Comparison of ENCODE assay signal across 9 mouse cellular contexts in genomic region chr16:49441225-49441624, GRCm38 (mm10).
DNase-seq lines count a peak whose midpoint lies in the region; ATAC-seq and TF ChIP-seq lines count a peak whose summit lies in the region.
"Had no signal": no experiment of that assay in that cellular context is flagged by ENCODE, and none has a peak within 500 bp of the region (broad histone marks: within the 10 kb centered on the region; RNA-seq: fewer than 3 reads in every experiment).

No protein-coding gene starts in this region.

- no peaks in the 10 kb centered on the region for H3K36me3 ChIP-seq in liver, postnatal 0 days (replicated peaks; ENCODE audit: insufficient read depth, low read length)
- H3K36me3 ChIP-seq in liver, embryonic 11.5 days (ENCODE audit: control insufficient read depth, insufficient read depth, low read length) = no peaks in the 10 kb centered on the region

- H3K9ac ChIP-seq in liver, postnatal 0 days (replicated peaks) = no peak overlapping the region
- no peak overlapping the region for H3K9ac ChIP-seq in liver, embryonic 11.5 days (ENCODE audit: low read depth, low read length)

- WGBS in liver, postnatal 0 days (ENCODE audit: insufficient replicate concordance) = 67% methylated on average over 1 of the region's 1 CpGs
- WGBS in liver, embryonic 11.5 days = 69% methylated on average over 1 of the region's 1 CpGs

- peak; percentile 48 to 60 for DNase-seq in cerebellum, postnatal 10 days
- no peak for DNase-seq in cerebellum, adult 11 months
- peak; percentile 14 for DNase-seq in liver, postnatal 0 days
- no peak for DNase-seq in liver, embryonic 11.5 days (ENCODE audit: low spot score)
- peak; percentile 11 for DNase-seq in WW6 (ENCODE audit: low read depth, low spot score)
- no peak for DNase-seq in cerebellum, adult 18-20 months
- DNase-seq in gastrocnemius, postnatal 36 days = no peak
- DNase-seq: gastrocnemius, postnatal 14 days had no signal

- H3K4me2 ChIP-seq in liver, postnatal 0 days (ENCODE audit: low read depth, low read length) = no peak overlapping the region
- no peak overlapping the region for H3K4me2 ChIP-seq in liver, embryonic 11.5 days

- intact Hi-C loops in gastrocnemius, postnatal 36 days (cut with DNase I) = no loop called here

- no peaks in the 10 kb centered on the region for H3K4me1 ChIP-seq in liver, postnatal 0 days (ENCODE audit: insufficient read depth)
- H3K4me1 ChIP-seq in liver, embryonic 11.5 days (replicated peaks; ENCODE audit: control insufficient read depth, insufficient read depth, low read length) = no peaks in the 10 kb centered on the region

- no peak for TF ChIP-seq EP300 in liver, postnatal 0 days (IDR thresholded peaks at IDR 0.05; ENCODE audit: low read depth)

- no peaks in the 10 kb centered on the region for H3K9me3 ChIP-seq in liver, postnatal 0 days (ENCODE audit: low read length)
- no peaks in the 10 kb centered on the region for H3K9me3 ChIP-seq in liver, embryonic 11.5 days (ENCODE audit: control insufficient read depth, low read length)

- no peak for ATAC-seq in liver, postnatal 0 days
- ATAC-seq in liver, embryonic 11.5 days (replicated peaks; ENCODE audit: low FRiP score) = no peak
- ATAC-seq in megakaryocyte-erythroid progenitor cell, adult 5-6 weeks (replicated peaks; ENCODE audit: low FRiP score, low TSS enrichment, poor library complexity, severe bottlenecking) = peak; percentile 55; the same call in 1 of the 2 replicates

- H3K4me3 ChIP-seq in liver, postnatal 0 days (ENCODE audit: low read depth, low read length) = no peak overlapping the region
- H3K4me3 ChIP-seq in liver, embryonic 11.5 days (ENCODE audit: low read depth, low read length) = no peak overlapping the region

- no peaks in the 10 kb centered on the region for H3K27me3 ChIP-seq in liver, postnatal 0 days (ENCODE audit: insufficient read depth, low read length)
- H3K27me3 ChIP-seq in liver, embryonic 11.5 days (replicated peaks; ENCODE audit: control insufficient read depth, insufficient read depth, low read length) = no peaks in the 10 kb centered on the region

- TF ChIP-seq CTCF in liver, postnatal 0 days (IDR thresholded peaks at IDR 0.05; ENCODE audit: low read depth) = peak; percentile 37

- no peak overlapping the region for H3K27ac ChIP-seq in liver, postnatal 0 days (ENCODE audit: low read depth)
- no peak overlapping the region for H3K27ac ChIP-seq in liver, embryonic 11.5 days (ENCODE audit: low read depth, low read length)

Comparison
In these comparisons a context has a peak if more than half of its experiments do, and no peak if none do; other contexts are left out.
1. DNase-seq: peak in cerebellum, postnatal 10 days (2 of 2), liver, postnatal 0 days (single experiment) and WW6 (single experiment); none in cerebellum, adult 11 months (single experiment), liver, embryonic 11.5 days (single experiment), cerebellum, adult 18-20 months (0 of 2) and gastrocnemius, postnatal 36 days (0 of 2).